Mouse (Mus musculus): Measurements from ENCODE around the gene Gpr137b. TPM values are rescaled to one million over a fixed set of nuclear protein-coding genes. Genes with fewer than 3 reads are reported as not detected.
"Not testable (repeated sequence)": the region's sequence is repeated elsewhere in the genome, so short reads cannot be mapped to it uniquely, and the experiment has no call there.

Gpr137b gene
- polyA plus RNA-seq, 1 experiment from 2014 or later = 16.3 TPM

GRCm38 (mm10) chr13:13400851-13401250 is 7.0 kb upstream of the Gpr137b start:
- not testable (repeated sequence) for H3K27ac ChIP-seq (replicated peaks in 1 of 2; ENCODE audit: control insufficient read depth in 1 of 2, insufficient read depth in 1 of 2, low read depth in 2 of 2, low read length in 2 of 2); H3K4me2 ChIP-seq (ENCODE audit: low read length); H3K36me3 ChIP-seq (ENCODE audit: control insufficient read depth, insufficient read depth, low read length); ATAC-seq (ENCODE audit: insufficient number of reproducible peaks, insufficient read depth, low FRiP score, low read depth); H3K27me3 ChIP-seq (ENCODE audit: control insufficient read depth, insufficient read depth, low read length); H3K9ac ChIP-seq (ENCODE audit: low read length); H3K4me3 ChIP-seq (ENCODE audit: control insufficient read depth in 1 of 2, insufficient read depth in 1 of 2, low read depth in 1 of 2, low read length in 2 of 2); H3K9me3 ChIP-seq (ENCODE audit: control insufficient read depth, low read length); H3K4me1 ChIP-seq (ENCODE audit: control insufficient read depth in 2 of 2, insufficient read depth in 2 of 2, low read length in 2 of 2)
- 68% methylated on average over 3 of the region's 3 CpGs for WGBS

GRCm38 (mm10) chr13:13394096-13394395 is 232 bp upstream of the Gpr137b start:
- not testable (repeated sequence) for H3K9me3 ChIP-seq (ENCODE audit: control insufficient read depth, low read length); H3K36me3 ChIP-seq (ENCODE audit: control insufficient read depth, insufficient read depth, low read length); H3K27ac ChIP-seq (replicated peaks in 1 of 2; ENCODE audit: control insufficient read depth in 1 of 2, insufficient read depth in 1 of 2, low read depth in 2 of 2, low read length in 2 of 2); H3K27me3 ChIP-seq (ENCODE audit: control insufficient read depth, insufficient read depth, low read length); H3K9ac ChIP-seq (ENCODE audit: low read length); H3K4me1 ChIP-seq (ENCODE audit: control insufficient read depth in 2 of 2, insufficient read depth in 2 of 2, low read length in 2 of 2)
- peak overlapping the region; percentile 66 for H3K4me2 ChIP-seq (ENCODE audit: low read length)
- ATAC-seq (ENCODE audit: insufficient number of reproducible peaks, insufficient read depth, low FRiP score, low read depth) = peak; percentile 31; the same call in 1 of the 2 replicates
- WGBS = under 1% methylated on average over 12 of the region's 15 CpGs
- peak overlapping the region; percentile 36 to 54 for H3K4me3 ChIP-seq (ENCODE audit: control insufficient read depth in 1 of 2, insufficient read depth in 1 of 2, low read depth in 1 of 2, low read length in 2 of 2)

GRCm38 (mm10) chr13:13378168-13378859 is 15.5 kb downstream of the Gpr137b start:
- not testable (repeated sequence) for H3K27ac ChIP-seq (replicated peaks in 1 of 2; ENCODE audit: control insufficient read depth in 1 of 2, insufficient read depth in 1 of 2, low read depth in 2 of 2, low read length in 2 of 2); H3K9me3 ChIP-seq (ENCODE audit: control insufficient read depth, low read length); H3K4me1 ChIP-seq (ENCODE audit: control insufficient read depth in 2 of 2, insufficient read depth in 2 of 2, low read length in 2 of 2); ATAC-seq (ENCODE audit: insufficient number of reproducible peaks, insufficient read depth, low FRiP score, low read depth); H3K9ac ChIP-seq (ENCODE audit: low read length); H3K4me3 ChIP-seq (ENCODE audit: control insufficient read depth in 1 of 2, insufficient read depth in 1 of 2, low read depth in 1 of 2, low read length in 2 of 2); H3K36me3 ChIP-seq (ENCODE audit: control insufficient read depth, insufficient read depth, low read length); H3K27me3 ChIP-seq (ENCODE audit: control insufficient read depth, insufficient read depth, low read length); H3K4me2 ChIP-seq (ENCODE audit: low read length)
- WGBS = 44% methylated on average over 1 of the region's 7 CpGs

- 74% methylated on average over 5 of the region's 5 CpGs for WGBS
- Histone ChIP-seq H3K36me3 (ENCODE audit: control insufficient read depth, insufficient read depth, low read length) (no peaks in the 10 kb centered on the region), H3K4me3 (ENCODE audit: control insufficient read depth in 1 of 2, insufficient read depth in 1 of 2, low read depth in 1 of 2, low read length in 2 of 2) (no peak overlapping the region), H3K9ac (ENCODE audit: low read length) (no peak overlapping the region), H3K9me3 (ENCODE audit: control insufficient read depth, low read length) (no peaks in the 10 kb centered on the region), H3K27ac (replicated peaks in 1 of 2; ENCODE audit: control insufficient read depth in 1 of 2, insufficient read depth in 1 of 2, low read depth in 2 of 2, low read length in 2 of 2) (no peak overlapping the region), H3K27me3 (ENCODE audit: control insufficient read depth, insufficient read depth, low read length) (no peaks in the 10 kb centered on the region), H3K4me2 (ENCODE audit: low read length) (no peak overlapping the region), H3K4me1 (ENCODE audit: control insufficient read depth in 2 of 2, insufficient read depth in 2 of 2, low read length in 2 of 2) (no peaks in the 10 kb centered on the region)
- no peak for ATAC-seq (ENCODE audit: insufficient number of reproducible peaks, insufficient read depth, low FRiP score, low read depth)
These were observed 16.6 kb downstream of the Gpr137b start for GRCm38 (mm10) chr13:13377180-13377579.

GRCm38 (mm10) chr13:13373965-13374364 is 19.8 kb downstream of the Gpr137b start:
- not testable (repeated sequence) for H3K36me3 ChIP-seq (ENCODE audit: control insufficient read depth, insufficient read depth, low read length); ATAC-seq (ENCODE audit: insufficient number of reproducible peaks, insufficient read depth, low FRiP score, low read depth); H3K9me3 ChIP-seq (ENCODE audit: control insufficient read depth, low read length); H3K4me2 ChIP-seq (ENCODE audit: low read length); H3K27me3 ChIP-seq (ENCODE audit: control insufficient read depth, insufficient read depth, low read length); H3K4me3 ChIP-seq (ENCODE audit: control insufficient read depth in 1 of 2, insufficient read depth in 1 of 2, low read depth in 1 of 2, low read length in 2 of 2); H3K4me1 ChIP-seq (ENCODE audit: control insufficient read depth in 2 of 2, insufficient read depth in 2 of 2, low read length in 2 of 2); H3K27ac ChIP-seq (replicated peaks in 1 of 2; ENCODE audit: control insufficient read depth in 1 of 2, insufficient read depth in 1 of 2, low read depth in 2 of 2, low read length in 2 of 2); H3K9ac ChIP-seq (ENCODE audit: low read length)
- WGBS = 90% methylated on average over 5 of the region's 6 CpGs

GRCm38 (mm10) chr13:13371436-13371835 is 22.4 kb downstream of the Gpr137b start:
- not testable (repeated sequence) for H3K27me3 ChIP-seq (ENCODE audit: control insufficient read depth, insufficient read depth, low read length); ATAC-seq (ENCODE audit: insufficient number of reproducible peaks, insufficient read depth, low FRiP score, low read depth); H3K4me1 ChIP-seq (ENCODE audit: control insufficient read depth in 2 of 2, insufficient read depth in 2 of 2, low read length in 2 of 2); H3K4me3 ChIP-seq (ENCODE audit: control insufficient read depth in 1 of 2, insufficient read depth in 1 of 2, low read depth in 1 of 2, low read length in 2 of 2); H3K9ac ChIP-seq (ENCODE audit: low read length); H3K27ac ChIP-seq (replicated peaks in 1 of 2; ENCODE audit: control insufficient read depth in 1 of 2, insufficient read depth in 1 of 2, low read depth in 2 of 2, low read length in 2 of 2); H3K4me2 ChIP-seq (ENCODE audit: low read length); H3K36me3 ChIP-seq (ENCODE audit: control insufficient read depth, insufficient read depth, low read length); H3K9me3 ChIP-seq (ENCODE audit: control insufficient read depth, low read length)
- 91% methylated on average over 7 of the region's 7 CpGs for WGBS

- not testable (repeated sequence) for H3K36me3 ChIP-seq (ENCODE audit: control insufficient read depth, insufficient read depth, low read length); H3K4me1 ChIP-seq (ENCODE audit: control insufficient read depth in 2 of 2, insufficient read depth in 2 of 2, low read length in 2 of 2); H3K4me2 ChIP-seq (ENCODE audit: low read length); H3K9ac ChIP-seq (ENCODE audit: low read length); H3K27me3 ChIP-seq (ENCODE audit: control insufficient read depth, insufficient read depth, low read length); ATAC-seq (ENCODE audit: insufficient number of reproducible peaks, insufficient read depth, low FRiP score, low read depth); H3K9me3 ChIP-seq (ENCODE audit: control insufficient read depth, low read length); H3K27ac ChIP-seq (replicated peaks in 1 of 2; ENCODE audit: control insufficient read depth in 1 of 2, insufficient read depth in 1 of 2, low read depth in 2 of 2, low read length in 2 of 2); H3K4me3 ChIP-seq (ENCODE audit: control insufficient read depth in 1 of 2, insufficient read depth in 1 of 2, low read depth in 1 of 2, low read length in 2 of 2)
- WGBS = 89% methylated on average over 2 of the region's 2 CpGs
These were observed 27.4 kb downstream of the Gpr137b start for GRCm38 (mm10) chr13:13366371-13366770.

- H3K36me3 ChIP-seq (ENCODE audit: control insufficient read depth, insufficient read depth, low read length); H3K27me3 ChIP-seq (ENCODE audit: control insufficient read depth, insufficient read depth, low read length); H3K9ac ChIP-seq (ENCODE audit: low read length); H3K4me1 ChIP-seq (ENCODE audit: control insufficient read depth in 2 of 2, insufficient read depth in 2 of 2, low read length in 2 of 2); H3K9me3 ChIP-seq (ENCODE audit: control insufficient read depth, low read length); H3K27ac ChIP-seq (replicated peaks in 1 of 2; ENCODE audit: control insufficient read depth in 1 of 2, insufficient read depth in 1 of 2, low read depth in 2 of 2, low read length in 2 of 2); ATAC-seq (ENCODE audit: insufficient number of reproducible peaks, insufficient read depth, low FRiP score, low read depth); H3K4me2 ChIP-seq (ENCODE audit: low read length); H3K4me3 ChIP-seq (ENCODE audit: control insufficient read depth in 1 of 2, insufficient read depth in 1 of 2, low read depth in 1 of 2, low read length in 2 of 2): not testable (repeated sequence)
- WGBS = 88% methylated on average over 7 of the region's 7 CpGs
These were observed 30.3 kb downstream of the Gpr137b start for GRCm38 (mm10) chr13:13363536-13363935.

All from heart, embryonic 14.5 days (tissue).